Mouse (Mus musculus) left cerebral cortex, postnatal 10 days (tissue): ENCODE measurements around the gene Sulf2. TPM values are rescaled to one million over a fixed set of nuclear protein-coding genes. Genes with fewer than 3 reads are reported as not detected.

ENCODE experiments used
- total RNA-seq, 2 experiments: library from RNA; stranded (reverse); gene quantifications; 2 replicates each; pipeline ENCODE4 v1.2.3; 2021

Gene Sulf2
- total RNA-seq, 2 experiments from 2014 or later = 148 to 169 TPM

Other genes with a start within 250 kb of the Sulf2 start
- 10 to 100 TPM; 31.7 to 34.3 TPM for gene Ncoa3, start 163.0 kb downstream of the Sulf2 start, total RNA-seq